Mouse (Mus musculus) thymus, adult 2 months (tissue): ENCODE data around the gene Pwp1. TPM values are rescaled to one million over a fixed set of nuclear protein-coding genes. Genes with fewer than 3 reads are reported as not detected.

Source experiments
- DNase-seq: peaks from one replicate; pipeline ENCODE4 v3.0.0; 2021
- H3K27ac ChIP-seq: fragments of 200-500 bp; 2 replicates; pipeline ENCODE4 v1.5.1; 2012; ENCODE audit warnings: low read length, control low read depth; ENCODE audit not compliant: control insufficient read depth, insufficient read depth
- H3K27me3 ChIP-seq: fragments of 200-500 bp; 2 replicates; pipeline ENCODE4 v1.6.1; 2012; ENCODE audit warnings: mild to moderate bottlenecking, low read length, moderate library complexity, mixed read lengths; ENCODE audit not compliant: control insufficient read depth, insufficient read depth
- H3K36me3 ChIP-seq: fragments of 200-500 bp; 2 replicates; pipeline ENCODE4 v1.6.1; 2012; ENCODE audit warnings: mild to moderate bottlenecking, low read length, moderate library complexity; ENCODE audit not compliant: control insufficient read depth, insufficient read depth
- H3K4me1 ChIP-seq: fragments of 200-500 bp; replicated peaks from 2 replicates; pipeline ENCODE4 v1.6.1; 2012; ENCODE audit warnings: low read length; ENCODE audit not compliant: control insufficient read depth, insufficient read depth
- H3K4me3 ChIP-seq: fragments of 200-500 bp; 2 replicates; pipeline ENCODE4 v1.5.1; 2012; ENCODE audit warnings: mild to moderate bottlenecking, low read length, control low read depth, moderate library complexity; ENCODE audit not compliant: control insufficient read depth, insufficient read depth
- CTCF ChIP-seq: fragments of 200-500 bp; IDR thresholded peaks from 2 replicates; pipeline ENCODE4 v1.5.1; 2012; ENCODE audit warnings: mild to moderate bottlenecking, control low read depth, low read length, moderate library complexity, borderline replicate concordance; ENCODE audit not compliant: control insufficient read depth, poor library complexity, insufficient read depth; ENCODE audit errors: extremely low read depth
- POLR2A ChIP-seq: fragments of 200-500 bp; IDR thresholded peaks from 2 replicates; pipeline ENCODE4 v1.6.1; 2012; ENCODE audit warnings: mild to moderate bottlenecking, low read length, control low read depth, moderate library complexity; ENCODE audit not compliant: control insufficient read depth, poor library complexity, insufficient read depth; ENCODE audit errors: extremely low read depth
- WGBS: fragments of 180-500 bp; shearing (Covaris S2); methylation state at CpG from one replicate; pipeline ENCODE4 v1.1.7; 2018; 5-methylcytosine and 5-hydroxymethylcytosine counted together
- polyA plus RNA-seq: library from polyadenylated mRNA; depleted of rRNA; stranded (reverse); fragments of >200 nt; gene quantifications from 2 replicates; pipeline ENCODE4 v1.2.3, GENCODE M21; 2012

The Pwp1 gene
- polyA plus RNA-seq, 1 experiment = 15.0 TPM

GRCm38 (mm10) chr10:85872479-85872773 lies 43.1 kb downstream of the Pwp1 start:
- Histone ChIP-seq H3K27ac (no peak overlapping the region; the same call in 1 of the 2 replicates), H3K36me3 (peaks cover 19% of the 10 kb centered on the region), H3K4me3 (peak overlapping the region; percentile 96), H3K4me1 (peaks cover 5% of the 10 kb centered on the region), H3K27me3 (no peaks in the 10 kb centered on the region)
- under 1% methylated on average over 5 of the region's 5 CpGs for WGBS
- no peak for TF ChIP-seq POLR2A
- no peak for TF ChIP-seq CTCF
- DNase-seq = no peak

- TF ChIP-seq POLR2A = no peak
- no peak for TF ChIP-seq CTCF
- Histone ChIP-seq H3K36me3 (peaks cover 26% of the 10 kb centered on the region), H3K4me1 (peaks cover 5% of the 10 kb centered on the region), H3K27ac (no peak overlapping the region), H3K27me3 (no peaks in the 10 kb centered on the region), H3K4me3 (no peak overlapping the region)
- DNase-seq = no peak
- WGBS = 91% methylated on average over 13 of the region's 13 CpGs
These were observed 44.7 kb downstream of the Pwp1 start for GRCm38 (mm10) chr10:85873861-85874544.

GRCm38 (mm10) chr10:85875812-85876211 lies 46.5 kb downstream of the Pwp1 start:
- no peaks in the 10 kb centered on the region for H3K27me3 ChIP-seq
- DNase-seq = no peak
- no peak overlapping the region for H3K4me3 ChIP-seq
- WGBS = 96% methylated on average over 5 of the region's 5 CpGs
- TF ChIP-seq CTCF (no peak), POLR2A (no peak)
- peaks cover 5% of the 10 kb centered on the region for H3K4me1 ChIP-seq
- H3K36me3 ChIP-seq = peaks cover 36% of the 10 kb centered on the region
- no peak overlapping the region for H3K27ac ChIP-seq

- H3K4me1 ChIP-seq = no peaks in the 10 kb centered on the region
- no peak overlapping the region for H3K4me3 ChIP-seq
- no peak for DNase-seq
- WGBS = 97% methylated on average over 8 of the region's 8 CpGs
- TF ChIP-seq POLR2A = no peak
- TF ChIP-seq CTCF = no peak
- peaks cover 57% of the 10 kb centered on the region for H3K36me3 ChIP-seq
- no peaks in the 10 kb centered on the region for H3K27me3 ChIP-seq
- H3K27ac ChIP-seq = no peak overlapping the region
These were observed 50.7 kb downstream of the Pwp1 start for GRCm38 (mm10) chr10:85879886-85880486.

GRCm38 (mm10) chr10:85916498-85917309 lies 87.4 kb downstream of the Pwp1 start, which contains the start of gene Prdm4:
Prdm4 (minus strand) TSS chr10:85917142.
- Histone ChIP-seq H3K27me3 (no peaks in the 10 kb centered on the region), H3K4me3 (peak within 1 kb of the TSS; percentile 75), H3K4me1 (no peaks in the 10 kb centered on the region), H3K27ac (no peak within 1 kb of the TSS), H3K36me3 (peaks cover 17% of the 10 kb centered on the region)
- under 1% methylated on average over 88 of the region's 90 CpGs for WGBS
- peak; percentile 98 for DNase-seq
- peak; percentile 50 for TF ChIP-seq POLR2A
- TF ChIP-seq CTCF = peak; percentile 64

- no peak within 1 kb of the TSS for H3K27ac ChIP-seq
These were observed 98.6 kb downstream of the Pwp1 start, which contains the start of gene Ascl4 for GRCm38 (mm10) chr10:85927676-85928445. Ascl4 (plus strand) TSS chr10:85927681.

More at GRCm38 (mm10) chr10:85927676-85928445, 98.6 kb downstream of the Pwp1 start, which contains the start of gene Ascl4:
- Histone ChIP-seq H3K4me1 (peaks cover 8% of the 10 kb centered on the region), H3K27me3 (no peaks in the 10 kb centered on the region), H3K36me3 (no peaks in the 10 kb centered on the region), H3K4me3 (peak within 1 kb of the TSS; percentile 41)
- no peak for TF ChIP-seq POLR2A
- no peak for TF ChIP-seq CTCF
- DNase-seq = peak; percentile 27
- WGBS = 1% methylated on average over 23 of the region's 23 CpGs
